Mouse (Mus musculus) liver, adult 2 months (tissue): Measurements from ENCODE around the gene Pmvk.

Source experiments
- CTCF ChIP-seq: fragments of 200-500 bp; IDR thresholded peaks from 2 replicates; pipeline ENCODE4 v1.5.1; 2011; ENCODE audit warnings: low read depth, low read length, control low read depth
- POLR2A ChIP-seq: fragments of 200-500 bp; IDR thresholded peaks from 2 replicates; pipeline ENCODE4 v1.6.1; 2011; ENCODE audit warnings: low read length, control low read depth; ENCODE audit not compliant: insufficient read depth; ENCODE audit errors: extremely low read depth

GRCm38 (mm10) chr3:89491559-89491958 lies 37.2 kb downstream of the Pmvk start:
- TF ChIP-seq CTCF (no peak), POLR2A (no peak)
